Mouse (Mus musculus) ZHBTc4 (cell line): ENCODE measurements at regions not wholly inside any gene's neighbourhood (a gene's known extent, or its start where the extent isn't known, plus 50 kb on each side); places are given as distances from the start of the nearest gene placed in this dataset.

Experiments used
- DNase-seq: peaks from one replicate; pipeline ENCODE4 v3.0.0-alpha.2; 2011; ENCODE audit warnings: low read depth, low spot score

DNA sequence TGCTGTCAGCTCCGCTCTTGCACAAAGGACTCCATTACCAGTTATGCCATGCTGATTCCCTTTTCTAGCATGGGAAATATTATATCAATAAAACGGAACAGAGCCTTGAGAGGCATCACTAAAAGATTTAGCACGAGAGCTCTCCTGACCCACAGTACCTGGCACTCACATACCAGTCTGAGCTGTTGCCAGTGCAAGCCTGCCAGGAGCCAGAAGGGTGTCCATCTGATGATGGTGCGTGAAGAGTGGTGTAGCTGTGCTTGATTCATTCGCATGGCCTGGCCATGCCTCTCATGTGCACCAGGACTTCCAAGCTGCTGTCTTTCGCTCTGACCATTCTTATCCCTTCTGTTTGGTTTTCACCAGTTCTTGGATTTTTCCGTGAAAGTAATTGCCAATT is 102.3 kb upstream of the Irx4 start:
- no peak for DNase-seq

- DNase-seq, result no peak
Observed at GRCm38 (mm10) chr13:73159454-73159853, 100.8 kb upstream of the Irx4 start.

DNA sequence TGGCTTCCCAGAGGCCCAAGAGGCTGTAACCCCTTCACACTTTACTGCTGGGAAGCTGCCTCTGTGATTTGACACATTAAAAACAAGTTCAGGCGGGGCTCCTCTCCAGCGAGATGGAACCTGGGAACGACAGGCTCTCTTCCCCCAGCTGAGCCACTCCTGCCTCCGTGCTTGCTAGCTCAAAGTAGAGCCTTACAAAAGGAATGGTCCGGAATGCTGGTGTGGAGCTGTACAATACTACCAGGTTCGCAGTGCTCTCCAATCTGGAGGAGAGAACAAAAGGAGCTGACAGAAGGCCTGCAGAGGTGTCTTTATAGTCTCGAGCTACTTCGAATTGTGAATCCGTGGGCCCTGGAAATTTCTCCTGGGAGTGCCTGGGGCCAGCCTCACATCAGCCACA is 100.4 kb upstream of the Irx4 start:
- no peak for DNase-seq

GRCm38 (mm10) chr13:73160289-73160688 is 100.0 kb upstream of the Irx4 start:
- DNase-seq, result peak; percentile 85

DNA sequence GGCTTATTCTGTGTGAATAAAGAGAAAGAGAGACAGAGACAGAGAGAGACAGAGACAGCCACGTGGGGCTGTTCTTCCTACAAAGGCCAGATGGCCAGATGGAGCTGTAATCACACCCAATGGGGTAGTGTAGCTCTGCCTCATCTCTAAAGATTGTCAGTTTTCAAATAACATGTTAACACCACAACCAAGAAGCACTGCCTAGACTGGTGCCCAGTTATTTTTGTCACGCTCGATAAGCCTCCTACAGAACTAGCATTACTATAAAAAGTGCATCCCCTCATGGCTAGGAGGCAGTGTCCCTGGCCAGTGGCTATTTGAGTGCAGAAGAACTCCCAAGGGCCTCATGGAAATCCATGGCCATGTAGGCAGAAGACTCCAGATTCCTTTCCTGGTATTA is 90.0 kb upstream of the Irx4 start:
- no peak for DNase-seq

- DNase-seq, result no peak
Observed at GRCm38 (mm10) chr13:73207931-73208448, 52.3 kb upstream of the Irx4 start.
